Mouse (Mus musculus): ENCODE results near the gene Enho. TPM values are rescaled to one million over a fixed set of nuclear protein-coding genes. Genes with fewer than 3 reads are reported as not detected.

The Enho gene
- 0.56 and 1.2 TPM in 2 replicates for polyA plus RNA-seq (2012; ENCODE audit: low replicate concordance)

GRCm38 (mm10) chr4:41639913-41640507 lies at the start of gene Enho:
TSS of gene Enho (minus strand) at chr4:41640324.

Other genes starting within 250 kb of the Enho start
- 2.5 and 6.9 TPM in 2 replicates for gene Kif24, start 175.4 kb downstream of the Enho start, polyA plus RNA-seq (2012; ENCODE audit: low replicate concordance)
- gene Nudt2, start 175.2 kb downstream of the Enho start, polyA plus RNA-seq (2012; ENCODE audit: low replicate concordance), result 8.1 TPM in 1 of 2 replicates, not detected in the other
- gene AI464131, start 137.2 kb downstream of the Enho start, polyA plus RNA-seq (2012; ENCODE audit: low replicate concordance), result 0.07 and 0.09 TPM in 2 replicates
- not detected in 2 replicates for gene 1110017D15Rik, start 123.0 kb downstream of the Enho start, polyA plus RNA-seq (2012; ENCODE audit: low replicate concordance)
- gene Fam219a, start 70.8 kb downstream of the Enho start, polyA plus RNA-seq (2012; ENCODE audit: low replicate concordance), result 13.1 and 23.3 TPM in 2 replicates
- not detected in 2 replicates for gene Dnaic1, start 70.5 kb downstream of the Enho start, polyA plus RNA-seq (2012; ENCODE audit: low replicate concordance)
- 1.5 and 3.0 TPM in 2 replicates for gene Cntfr, start 56.8 kb upstream of the Enho start, polyA plus RNA-seq (2012; ENCODE audit: low replicate concordance)
- 3.5 and 11.0 TPM in 2 replicates for gene Il11ra1, start 59.7 kb upstream of the Enho start, polyA plus RNA-seq (2012; ENCODE audit: low replicate concordance)
- 83.7 and 109 TPM in 2 replicates for gene Rpp25l, start 73.2 kb upstream of the Enho start, polyA plus RNA-seq (2012; ENCODE audit: low replicate concordance)
- gene Dctn3, start 82.8 kb upstream of the Enho start, polyA plus RNA-seq (2012; ENCODE audit: low replicate concordance), result 55.0 and 127 TPM in 2 replicates
- gene Arid3c, start 90.8 kb upstream of the Enho start, polyA plus RNA-seq (2012; ENCODE audit: low replicate concordance), result not detected in 2 replicates
- 8.2 and 24.0 TPM in 2 replicates for gene Galt, start 114.9 kb upstream of the Enho start, polyA plus RNA-seq (2012; ENCODE audit: low replicate concordance)
- 29.1 and 58.6 TPM in 2 replicates for gene Sigmar1, start 115.8 kb upstream of the Enho start, polyA plus RNA-seq (2012; ENCODE audit: low replicate concordance)
- 0.52 and 0.55 TPM in 2 replicates for gene Ccl27a, start 133.9 kb upstream of the Enho start, polyA plus RNA-seq (2012; ENCODE audit: low replicate concordance)